Mouse (Mus musculus): ENCODE measurements around the gene Gli2. TPM values are rescaled to one million over a fixed set of nuclear protein-coding genes. Genes with fewer than 3 reads are reported as not detected.

Gene Gli2
- total RNA-seq, 4 experiments from 2014 or later = 0.91 to 1.9 (median 1.3) TPM

DNA sequence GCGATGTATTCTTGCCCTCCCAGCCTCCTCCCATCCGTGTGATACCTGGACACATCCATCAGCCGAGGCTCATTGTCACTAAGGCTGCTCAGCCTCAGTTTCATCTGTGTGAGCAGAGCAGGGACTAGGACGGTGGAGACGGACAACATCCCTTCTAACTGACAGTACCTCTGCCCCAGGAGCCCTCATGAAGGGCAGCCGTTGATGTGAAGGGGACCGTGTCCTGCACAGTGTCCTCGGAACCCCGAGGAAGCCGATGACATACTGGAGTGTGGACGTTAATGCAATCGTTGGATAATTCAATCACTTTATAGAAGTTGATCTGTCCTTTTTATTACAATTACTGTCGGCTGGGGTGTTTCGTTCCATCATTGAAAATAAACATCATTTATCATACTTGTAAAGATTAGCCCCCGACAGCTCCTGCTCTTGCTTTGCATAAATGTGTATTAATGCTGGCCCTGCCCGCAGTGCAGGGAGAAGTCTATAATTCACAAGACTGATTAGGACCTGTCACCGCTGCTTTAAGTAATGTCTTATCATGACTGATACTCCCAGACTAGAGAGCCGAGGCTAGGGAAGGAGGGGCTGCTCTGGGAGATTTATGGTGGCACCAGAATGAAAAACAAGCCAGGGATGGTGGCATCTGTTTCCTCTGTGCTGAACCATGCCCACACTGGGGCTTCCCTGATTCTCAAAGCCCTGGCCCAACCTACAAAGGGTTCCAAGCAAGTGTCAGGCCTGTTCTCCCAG, 257.8 kb downstream of the Gli2 start:
- no peak for DNase-seq

DNA sequence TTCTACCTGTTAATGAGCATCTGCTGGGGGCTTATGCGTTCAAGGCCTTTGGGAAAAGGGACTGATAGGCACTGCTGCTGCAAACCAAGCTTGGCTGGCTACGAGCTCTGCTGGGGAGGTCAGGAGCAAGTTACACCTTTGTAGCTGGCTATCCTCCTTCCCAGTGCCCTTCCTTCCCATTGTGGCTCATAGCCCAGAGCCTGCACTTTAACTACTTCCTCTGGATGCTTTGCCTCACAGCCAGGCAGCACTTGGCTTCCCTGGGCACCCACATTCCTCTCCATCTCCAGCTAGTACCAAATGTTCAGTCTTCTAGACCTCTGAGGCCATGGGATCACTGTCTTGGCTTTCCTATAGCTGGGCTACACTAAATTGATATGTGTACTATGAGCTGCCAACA, 263.5 kb downstream of the Gli2 start:
- DNase-seq = no peak

DNA sequence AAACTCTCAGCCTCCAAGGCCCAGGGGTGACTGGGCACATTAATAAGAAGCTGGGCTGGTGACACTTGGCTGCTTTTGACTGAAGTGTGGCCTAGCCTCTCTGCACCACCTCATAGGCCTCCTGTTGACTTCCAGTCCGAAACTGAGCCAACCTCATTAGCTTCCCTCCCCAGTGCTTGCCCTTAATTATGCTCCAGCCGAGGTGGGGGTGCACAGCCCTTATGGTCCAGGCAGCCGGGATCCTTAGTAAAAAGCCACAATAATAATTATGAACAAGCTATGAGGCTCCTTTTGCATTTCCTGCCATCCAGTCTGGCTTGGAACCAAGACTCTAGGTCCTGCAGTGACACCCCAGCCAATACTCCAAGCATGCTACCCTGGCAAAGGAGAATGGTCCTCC, 264.0 kb downstream of the Gli2 start:
- no peak for DNase-seq

DNA sequence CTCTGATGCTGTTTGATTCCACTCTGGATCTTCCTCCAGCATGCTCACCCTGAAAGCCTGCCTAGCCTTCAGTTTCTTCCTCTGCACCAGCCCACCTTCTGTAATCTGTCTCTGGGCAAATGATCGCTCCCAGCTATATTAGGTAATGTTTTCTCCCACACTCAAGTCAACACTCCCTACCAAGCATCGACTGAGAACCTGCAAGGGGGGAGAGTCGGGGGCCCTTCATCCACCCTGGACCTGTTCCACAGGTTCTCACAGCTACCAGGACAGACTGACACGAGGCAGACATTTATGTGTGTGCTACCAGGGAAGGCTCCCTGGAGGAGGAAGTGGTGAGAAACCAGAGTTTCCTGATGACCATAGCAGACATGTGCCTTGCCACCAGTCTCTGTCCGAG, 264.6 kb downstream of the Gli2 start:
- no peak for DNase-seq

DNA sequence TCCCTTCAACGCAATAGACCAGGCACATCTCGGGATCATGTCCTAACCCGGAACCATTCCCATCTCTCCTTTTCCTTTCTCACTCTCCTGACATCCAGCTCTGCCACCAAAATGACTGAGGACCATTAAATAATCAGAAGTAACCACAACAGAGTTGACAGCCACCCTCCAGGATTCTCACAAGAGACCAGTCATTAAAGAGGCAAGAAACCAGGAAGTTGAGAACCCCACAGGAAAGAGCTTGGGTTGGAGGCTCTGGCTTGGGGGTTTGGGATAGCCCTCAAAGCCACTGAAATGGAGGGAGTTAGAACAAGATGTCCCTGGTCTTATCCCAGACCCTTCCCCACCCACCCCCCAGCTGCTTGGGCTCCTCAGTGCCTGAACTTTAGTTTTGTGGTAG, 265.9 kb downstream of the Gli2 start:
- DNase-seq = no peak

Small RNA genes within 50 kb of the gene (microRNA-seq; reads per million reads assigned to microRNA genes)
- gene Mir6346 = 0 reads per million in 2 experiments

Measured in adrenal gland, adult 8-10 months (tissue).